Mouse (Mus musculus) granulocyte monocyte progenitor cell, adult 5-6 weeks (primary cell): ENCODE data around the gene Ubr4. TPM values are rescaled to one million over a fixed set of nuclear protein-coding genes. Genes with fewer than 3 reads are reported as not detected.

Source experiments
- ATAC-seq: replicated peaks from 2 replicates; pipeline ENCODE4 v1.8.0; 2016; ENCODE audit warnings: mild to moderate bottlenecking, moderate TSS enrichment, inconsistent platforms; ENCODE audit not compliant: poor library complexity, severe bottlenecking
- total RNA-seq, 2 experiments: library from RNA; stranded (forward) in 1 of 2; stranded (reverse) in 1 of 2; fragments of 200-712, 200-1000 nt in 1 of 2; fragments of >200 nt in 1 of 2; fragmentation: Nextera tagmentation in 1 of 2; gene quantifications; 2 replicates each; pipeline ENCODE4 v1.2.3; 2014 to 2017

The Ubr4 gene
- total RNA-seq, 2 experiments from 2014 or later, result 47.2 to 91.4 TPM

DNA sequence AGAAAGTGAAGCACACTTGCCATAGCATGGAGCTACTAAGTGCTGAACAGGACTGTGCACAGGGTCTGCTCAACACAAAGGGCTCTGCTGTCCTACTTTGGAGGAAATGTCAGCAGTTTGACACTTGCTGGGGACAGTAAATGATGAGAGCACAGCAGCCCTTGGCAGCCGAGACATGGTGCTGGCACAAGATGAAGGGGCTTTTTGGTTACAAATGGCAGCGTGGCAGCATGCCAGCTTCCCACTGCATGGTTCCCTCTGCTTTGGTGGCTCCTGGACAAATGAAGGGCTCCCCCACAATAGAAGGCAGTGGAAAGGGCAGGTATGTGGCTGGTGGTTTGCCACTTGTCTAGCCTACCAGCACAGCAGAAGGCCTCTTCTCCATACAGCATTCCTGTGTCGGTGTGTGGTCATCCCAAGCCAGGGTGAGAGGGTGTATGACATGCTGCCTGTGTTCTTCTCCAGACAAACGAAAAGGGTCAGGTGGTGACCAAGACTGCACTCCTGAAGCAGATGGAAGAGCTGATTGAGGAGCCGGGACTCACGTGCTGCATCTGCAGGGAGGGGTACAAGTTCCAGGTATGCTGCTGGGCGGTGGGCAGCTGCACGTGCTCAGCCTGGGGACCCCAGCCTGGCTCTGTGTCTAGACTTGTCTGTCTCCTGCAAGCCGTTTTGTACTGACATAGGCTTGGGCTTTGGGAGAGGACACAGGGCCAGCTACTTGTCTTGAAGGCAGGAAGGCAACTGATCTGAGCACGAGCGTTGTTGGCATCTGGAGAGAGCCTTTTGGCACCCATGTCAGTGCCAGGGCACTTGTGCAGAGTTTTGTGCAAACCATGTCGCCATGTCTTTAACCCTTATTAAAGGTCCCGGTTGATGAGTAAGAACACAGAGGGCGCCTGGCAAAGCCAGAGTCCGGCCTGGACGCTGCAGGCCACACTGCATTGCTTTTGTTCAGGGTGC is 124.5 kb downstream of the Ubr4 start:
- ATAC-seq, result no peak

DNA sequence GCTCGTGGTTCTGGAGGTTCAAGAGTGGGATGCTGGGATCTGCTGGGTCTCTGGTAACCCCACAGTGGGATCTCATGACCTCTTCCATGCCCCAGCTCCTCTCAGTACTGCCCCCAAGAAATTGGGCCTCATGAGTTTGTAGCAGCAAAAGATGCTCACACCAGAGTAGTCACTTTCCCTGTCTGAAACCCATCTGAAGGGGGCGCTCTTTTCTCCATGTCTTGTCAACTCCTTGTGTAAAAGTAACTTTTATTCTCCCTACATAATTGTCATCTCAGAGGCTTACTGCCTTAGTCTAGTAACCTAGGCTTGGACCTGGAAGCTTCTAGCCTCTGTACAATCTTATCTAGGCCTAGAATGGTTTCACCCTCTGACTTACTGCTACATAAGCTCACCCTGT is 125.6 kb downstream of the Ubr4 start:
- ATAC-seq, result no peak

DNA sequence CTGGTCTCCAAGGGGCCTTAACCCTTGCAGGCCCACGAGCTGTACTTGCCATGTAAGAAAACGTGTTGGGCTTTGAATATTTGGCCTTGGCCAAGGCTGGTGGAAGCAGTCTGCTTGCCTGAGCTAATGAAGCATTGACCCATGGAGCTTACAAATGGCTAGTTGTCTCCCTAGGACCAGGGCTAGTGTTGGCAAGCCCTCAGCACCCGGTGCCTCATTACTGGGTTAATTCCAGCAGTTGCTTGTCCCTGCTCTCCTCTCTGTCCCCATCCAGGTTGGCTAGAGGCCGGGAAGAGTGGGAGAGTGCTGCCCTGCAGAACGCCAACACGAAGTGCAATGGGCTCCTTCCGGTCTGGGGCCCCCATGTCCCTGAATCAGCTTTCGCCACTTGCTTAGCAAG is 126.8 kb downstream of the Ubr4 start:
- ATAC-seq, result no peak

DNA sequence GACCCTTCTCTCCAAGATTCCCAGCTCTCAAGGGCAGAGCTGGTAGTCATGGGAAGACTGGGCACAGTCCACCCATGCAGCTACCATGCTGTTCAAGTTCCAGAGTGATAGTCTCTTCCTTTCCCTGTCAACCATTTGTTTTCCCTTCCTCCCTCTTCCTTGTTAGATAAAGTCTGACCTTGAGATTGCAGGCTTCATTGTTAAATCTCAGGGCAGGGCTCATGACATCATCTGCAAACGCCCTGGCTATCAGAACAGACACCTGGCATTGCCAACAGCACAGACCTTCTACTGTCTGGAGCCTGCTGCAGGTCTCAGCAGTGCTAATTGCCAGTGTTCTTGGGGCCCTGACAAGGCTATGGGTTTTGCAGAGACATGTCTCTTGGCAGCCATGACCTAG is 129.0 kb downstream of the Ubr4 start:
- no peak for ATAC-seq

DNA sequence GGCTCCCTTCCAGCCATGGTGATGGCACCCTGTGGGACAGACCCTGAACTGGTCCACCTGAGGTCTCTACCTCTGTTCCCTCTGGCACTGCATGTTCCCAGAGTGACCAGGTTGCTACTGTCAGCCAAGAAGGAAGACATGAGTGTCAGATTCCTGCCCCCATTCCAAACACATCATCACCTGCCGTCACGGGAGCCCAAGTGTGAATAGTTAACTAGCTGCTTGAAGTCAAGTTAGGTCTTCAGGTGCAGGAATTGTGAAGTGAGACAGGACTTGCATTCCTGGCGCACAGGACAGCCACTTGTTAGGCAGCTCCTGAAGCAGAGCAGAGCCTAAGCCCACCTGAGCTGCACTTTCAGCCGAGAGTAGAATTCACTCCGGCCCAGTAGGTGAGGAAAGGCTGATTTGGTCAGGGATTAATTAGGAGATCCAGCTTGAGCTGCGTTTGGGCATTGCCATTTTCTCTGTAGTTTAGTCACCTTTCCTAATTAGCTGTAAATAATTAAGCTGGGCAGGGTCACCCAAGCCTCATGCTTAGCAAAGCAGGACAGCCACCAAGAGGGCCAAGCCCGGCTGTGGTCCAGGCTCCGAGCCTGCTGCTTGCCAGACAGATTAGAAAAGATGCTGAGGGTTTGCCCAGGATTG is 131.2 kb downstream of the Ubr4 start:
- ATAC-seq, result no peak

DNA sequence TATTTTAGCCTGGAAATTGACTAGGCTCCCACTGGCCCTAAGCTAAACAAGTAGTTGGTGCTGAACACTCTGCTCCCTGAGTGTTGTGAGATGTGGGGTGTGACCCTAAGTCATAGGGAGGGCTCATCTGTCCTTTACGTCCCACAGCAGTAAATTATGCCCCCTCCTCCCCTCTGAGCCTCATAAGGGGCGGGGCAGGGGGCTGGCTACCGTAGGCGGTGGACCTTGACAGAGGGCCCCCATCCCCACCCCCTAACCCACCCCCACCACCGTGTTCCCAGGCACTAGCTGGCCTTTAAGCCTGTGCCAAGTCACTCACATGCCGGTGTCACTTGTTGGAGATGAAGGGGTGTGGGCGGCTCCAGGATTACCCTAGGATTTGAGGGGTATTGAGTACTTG is 132.1 kb downstream of the Ubr4 start:
- ATAC-seq, result no peak

DNA sequence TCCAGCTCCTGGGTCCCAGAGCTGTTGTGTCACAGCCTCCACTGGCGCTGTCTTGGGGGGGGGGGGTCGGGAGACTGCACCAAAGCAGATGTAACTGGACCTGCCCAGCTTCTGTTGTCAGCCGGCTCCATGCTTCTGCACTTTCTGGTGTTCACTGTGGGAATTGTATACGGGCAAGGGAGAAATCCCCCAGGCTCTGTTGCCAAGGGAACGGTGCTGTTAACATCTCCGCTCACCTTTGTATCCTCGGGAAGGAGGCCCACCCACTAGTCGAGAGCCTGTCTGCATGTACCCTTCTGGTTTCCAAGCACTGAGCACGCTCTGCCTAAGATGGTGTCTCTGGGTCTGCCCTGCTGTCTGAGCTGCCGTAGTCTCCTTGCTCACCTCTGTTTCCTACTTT is 134.7 kb downstream of the Ubr4 start:
- no peak for ATAC-seq

DNA sequence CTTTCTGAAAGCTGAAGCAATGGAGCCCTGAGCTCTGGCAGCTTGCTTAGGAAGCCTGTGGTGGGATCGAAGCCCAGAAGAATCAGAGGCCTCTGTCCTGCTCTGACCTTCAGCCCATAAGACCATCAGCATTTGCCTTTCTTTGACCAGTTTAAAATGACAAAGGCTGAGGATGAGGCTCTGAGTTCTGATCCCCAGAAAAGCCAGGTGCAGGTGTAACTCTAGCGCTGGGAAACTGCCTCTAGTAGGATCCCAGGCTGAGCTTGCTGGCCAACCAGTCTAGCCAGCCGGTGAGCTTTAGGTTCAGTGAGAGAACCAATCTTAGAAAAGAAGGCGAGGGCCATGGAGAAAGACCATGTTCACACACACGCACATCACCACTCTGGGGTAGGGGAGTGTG is 135.9 kb downstream of the Ubr4 start:
- no peak for ATAC-seq

DNA sequence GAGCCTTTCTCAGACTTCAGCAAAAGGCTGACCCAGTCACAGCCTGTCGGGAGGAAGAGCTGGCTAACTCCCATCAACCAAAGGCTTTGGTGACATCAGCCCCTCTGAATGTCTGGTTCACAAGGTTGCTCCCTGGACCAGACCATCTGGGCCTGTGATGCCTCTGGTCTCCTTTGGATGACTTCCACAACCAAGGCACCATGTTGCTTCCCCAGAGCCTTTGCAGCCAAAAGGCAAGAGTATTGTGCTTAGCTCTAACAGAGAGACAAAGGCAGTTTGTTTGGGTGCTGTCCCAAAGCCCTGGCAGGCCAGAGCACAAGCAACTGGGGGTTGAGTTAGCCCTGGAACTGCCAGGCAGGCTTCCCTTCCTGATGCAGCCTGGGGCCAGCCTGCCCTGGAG is 137.5 kb downstream of the Ubr4 start:
- ATAC-seq, result no peak

DNA sequence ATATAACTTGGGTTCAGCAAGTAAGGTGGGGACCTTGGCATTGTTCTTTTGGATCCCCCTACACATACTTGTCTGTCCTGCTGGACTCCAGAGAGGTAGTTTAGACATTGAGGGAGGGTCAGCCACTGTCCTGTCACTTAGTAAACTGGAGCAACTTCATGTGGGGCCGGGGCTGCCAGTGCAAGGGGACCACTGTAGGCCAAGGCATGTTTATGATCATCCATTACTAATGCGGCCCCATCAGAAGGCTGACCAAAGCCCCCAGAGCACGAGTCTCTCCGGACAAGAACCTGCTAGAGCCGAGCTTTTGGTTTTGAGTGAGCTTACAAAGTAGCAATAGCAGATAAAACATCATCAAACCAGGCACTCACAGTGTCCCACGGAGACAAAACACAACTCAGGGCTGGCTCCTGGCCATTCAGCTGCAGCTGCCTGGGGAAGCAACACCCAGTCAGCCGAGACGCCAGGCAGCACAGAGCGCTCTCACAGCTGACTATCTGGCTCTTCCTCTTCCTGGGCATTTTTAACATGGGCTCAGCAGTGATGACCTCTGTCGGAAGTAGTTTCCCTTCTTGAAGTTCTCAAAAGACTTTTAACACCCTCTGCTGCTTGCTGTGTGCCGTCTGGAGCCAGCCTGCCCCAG is 138.1 kb downstream of the Ubr4 start:
- no peak for ATAC-seq

DNA sequence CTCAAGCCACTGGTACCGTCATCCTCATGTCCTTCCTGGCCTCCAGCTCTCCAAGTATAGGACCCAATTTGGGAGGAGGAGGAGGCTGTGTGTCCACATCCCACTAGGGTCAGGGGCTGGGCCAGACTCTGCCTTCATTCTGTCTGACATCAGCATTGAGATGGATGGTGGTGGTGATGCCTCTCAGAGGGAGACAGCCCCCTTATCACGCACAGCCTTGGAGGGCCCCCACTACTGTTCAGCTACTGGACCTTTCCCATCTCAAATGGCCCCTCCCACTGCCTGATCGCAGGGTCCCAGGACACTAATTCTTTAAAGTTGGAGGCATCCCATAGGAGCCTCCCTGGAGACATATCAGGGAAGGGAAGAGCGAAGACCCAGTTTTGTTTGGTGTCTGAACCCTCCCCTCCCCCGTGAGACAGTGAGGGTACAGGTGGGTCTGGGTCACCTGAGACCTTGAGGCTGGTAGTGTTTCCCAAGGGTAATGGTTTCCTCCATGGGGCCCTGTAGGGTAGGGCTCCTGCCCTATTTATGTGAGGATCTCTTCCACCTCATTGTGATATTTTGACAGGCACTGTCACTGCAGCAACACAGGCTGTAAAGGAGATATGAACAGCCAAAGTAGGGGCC is 139.2 kb downstream of the Ubr4 start:
- ATAC-seq, result no peak

DNA sequence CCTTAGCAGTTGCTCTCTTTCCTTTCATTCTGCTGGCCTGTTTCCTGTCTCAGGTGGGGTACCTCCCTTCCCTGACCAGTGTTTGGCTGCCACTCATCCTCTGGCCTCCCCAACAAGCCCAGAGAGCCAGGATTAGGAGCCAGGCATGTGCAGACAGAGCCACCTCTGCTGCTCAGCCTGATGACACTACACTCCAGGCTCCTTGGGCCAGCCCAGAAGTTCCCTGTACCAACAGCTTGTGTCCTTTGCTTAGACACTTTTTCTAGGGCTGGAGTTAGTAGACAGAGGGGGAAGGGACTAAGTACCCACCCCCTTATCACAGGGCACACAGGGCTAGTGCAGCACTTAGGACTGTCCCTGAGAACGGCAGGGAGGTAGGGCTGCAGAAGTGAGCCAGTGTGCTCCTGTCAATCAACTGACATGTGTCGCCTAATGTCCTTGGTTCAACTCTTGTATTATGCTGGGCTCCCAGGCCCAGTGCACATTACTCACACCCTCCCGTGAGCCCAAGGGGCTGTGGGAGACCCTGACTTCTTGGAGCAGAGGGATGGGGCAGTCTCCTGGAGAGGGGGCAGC is 139.9 kb downstream of the Ubr4 start:
- ATAC-seq, result no peak

DNA sequence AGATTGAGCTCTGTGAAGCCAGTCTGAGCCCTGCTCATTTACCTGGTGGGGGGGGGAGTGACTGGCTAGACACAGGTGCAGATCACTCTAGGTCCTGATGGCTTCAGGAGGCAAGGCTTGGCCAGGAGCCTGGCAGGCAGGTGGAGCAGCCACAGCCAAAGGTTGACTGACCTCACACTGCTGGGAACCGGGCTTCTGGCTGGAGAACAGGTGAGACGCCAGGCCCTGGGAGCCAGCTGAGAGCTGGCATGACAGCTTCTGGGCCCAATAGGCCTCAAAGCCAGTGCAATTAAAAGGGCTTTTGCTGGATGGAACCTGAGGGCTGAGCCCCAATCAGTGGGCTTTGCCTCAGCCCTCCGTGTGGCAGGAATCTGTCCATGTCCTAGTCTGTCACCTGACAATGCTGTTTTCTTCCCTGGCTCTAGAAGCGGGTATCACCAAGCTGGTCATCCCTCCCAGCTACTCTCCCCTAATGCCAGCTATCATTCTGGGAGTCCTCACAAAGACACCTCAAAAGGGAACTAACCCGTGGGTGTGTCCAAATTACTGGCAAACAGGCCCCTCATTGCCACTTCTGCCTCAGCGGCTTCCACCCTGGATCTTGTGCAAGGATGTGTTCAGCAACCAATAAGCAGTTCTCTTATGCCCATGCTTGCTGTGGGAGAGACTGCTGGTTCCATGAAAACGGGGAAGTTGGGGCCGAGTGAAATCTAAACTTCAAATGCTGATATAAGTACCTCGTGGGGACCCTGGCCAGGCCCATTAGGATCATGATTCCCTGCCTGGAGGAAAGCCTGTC is 141.0 kb downstream of the Ubr4 start:
- ATAC-seq, result peak; percentile 94

DNA sequence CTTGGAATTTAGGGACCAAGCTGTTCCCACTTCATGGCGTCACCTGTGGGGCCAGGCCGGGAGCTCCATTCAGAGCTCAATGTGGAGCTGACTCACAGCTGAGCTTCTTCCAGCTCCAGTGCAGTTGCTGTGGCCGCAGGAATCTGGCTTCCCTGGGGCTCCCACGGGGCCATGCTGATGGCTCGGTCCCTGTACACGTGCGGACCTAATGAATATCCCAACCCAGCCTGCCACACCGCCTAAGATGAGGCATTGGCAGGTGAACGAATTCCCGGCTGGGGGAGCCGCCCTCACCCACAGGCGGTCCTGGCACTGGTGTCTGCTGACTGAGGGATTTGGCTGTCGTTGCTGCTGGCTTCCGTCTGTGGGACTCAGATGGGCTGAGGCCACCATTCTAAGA is 148.4 kb downstream of the Ubr4 start:
- ATAC-seq, result no peak

DNA sequence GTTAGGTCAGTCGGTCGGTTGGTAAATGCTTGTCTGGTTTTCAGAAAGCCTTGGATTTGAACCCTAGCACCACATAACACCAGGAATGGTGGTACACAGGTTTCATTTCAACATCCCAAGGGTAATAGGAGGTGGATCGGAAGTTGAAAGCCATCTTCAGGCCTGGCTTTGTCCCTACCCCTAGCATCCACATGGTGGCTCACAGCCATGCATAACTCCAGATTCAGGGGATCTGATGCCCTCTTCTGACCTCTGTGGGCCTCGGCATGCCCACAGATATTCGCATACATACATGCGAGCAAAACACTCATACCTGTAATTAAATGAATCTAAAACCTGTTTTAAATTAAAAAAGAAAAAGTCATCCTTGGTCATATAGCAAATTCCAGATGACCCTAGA is 149.3 kb downstream of the Ubr4 start:
- ATAC-seq, result no peak

DNA sequence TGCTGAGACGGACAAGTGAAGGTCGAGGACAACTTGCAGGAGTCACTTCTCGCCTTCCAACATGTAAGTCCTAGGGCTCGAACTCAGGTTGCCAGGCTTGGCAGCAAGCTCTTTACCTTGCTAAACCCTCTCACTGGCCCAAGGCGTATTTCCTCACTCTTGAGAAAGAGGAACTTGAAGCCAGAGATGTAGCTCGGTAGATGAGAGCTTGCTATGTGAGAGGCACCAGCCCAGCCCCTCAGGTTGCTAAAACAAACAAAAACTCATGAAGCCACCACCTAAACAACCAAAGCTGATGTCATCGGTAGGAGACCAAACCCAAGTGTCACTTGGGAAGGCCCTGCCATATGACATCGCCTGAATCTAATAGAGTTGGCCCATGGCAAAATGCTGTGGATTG is 151.5 kb downstream of the Ubr4 start:
- ATAC-seq, result peak; percentile 49

DNA sequence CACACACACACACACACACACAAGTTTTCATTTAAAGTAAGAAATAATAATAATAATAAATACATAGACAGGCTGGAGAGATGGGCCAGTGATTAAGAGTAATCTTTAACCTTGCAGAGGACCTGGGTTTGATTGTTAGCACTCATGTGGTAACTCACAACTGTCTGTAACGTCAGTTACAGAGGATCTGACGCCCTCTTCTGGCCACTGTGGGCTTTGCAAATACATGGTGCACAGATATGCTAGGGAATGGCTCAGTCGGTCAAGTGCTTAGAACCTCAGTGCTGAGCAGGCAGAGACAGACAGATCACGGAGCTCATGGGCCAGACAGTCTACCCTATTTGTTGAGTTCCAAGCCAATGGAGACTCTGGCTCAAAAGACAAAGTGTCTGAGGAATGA is 153.3 kb downstream of the Ubr4 start:
- no peak for ATAC-seq

DNA sequence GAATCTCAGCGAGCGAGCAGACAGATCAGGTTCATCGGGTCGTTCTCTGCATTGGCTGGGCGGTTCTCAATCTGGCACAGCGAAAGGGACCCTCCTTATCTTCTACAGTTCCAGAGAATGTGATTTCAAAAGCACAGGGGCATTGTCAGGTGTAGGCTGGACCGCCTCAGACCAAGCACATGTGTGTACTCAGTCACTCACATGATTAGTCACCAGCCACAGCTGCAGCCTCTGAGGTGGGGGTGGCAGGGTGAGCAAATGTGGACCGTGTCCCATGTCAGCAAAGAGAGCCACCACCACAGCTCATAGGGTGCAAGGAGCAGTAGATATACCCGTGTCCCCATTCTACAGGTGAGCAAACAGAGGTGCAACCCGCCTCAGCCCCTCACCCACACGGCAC is 154.3 kb downstream of the Ubr4 start:
- ATAC-seq, result no peak

DNA sequence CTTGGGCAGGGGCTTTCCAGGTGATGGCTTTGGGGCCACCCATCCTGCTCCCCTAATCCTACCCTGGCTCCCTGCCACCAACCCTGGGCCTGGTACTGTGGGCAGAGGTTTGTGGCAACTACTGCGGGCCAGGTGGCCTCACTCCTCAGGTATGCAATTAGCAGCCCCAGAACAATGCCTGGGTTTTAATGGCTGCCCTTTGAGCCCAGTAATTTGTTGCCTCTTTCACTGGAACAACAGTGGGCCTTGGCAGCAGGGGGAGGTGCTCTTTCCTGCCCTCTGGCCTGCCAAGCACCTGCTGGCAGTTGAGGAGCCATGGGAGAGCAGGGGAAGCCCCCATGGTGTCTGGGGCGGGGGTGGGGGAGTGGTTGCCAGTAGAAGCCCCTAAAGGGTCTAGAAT is 156.7 kb downstream of the Ubr4 start:
- ATAC-seq, result no peak

DNA sequence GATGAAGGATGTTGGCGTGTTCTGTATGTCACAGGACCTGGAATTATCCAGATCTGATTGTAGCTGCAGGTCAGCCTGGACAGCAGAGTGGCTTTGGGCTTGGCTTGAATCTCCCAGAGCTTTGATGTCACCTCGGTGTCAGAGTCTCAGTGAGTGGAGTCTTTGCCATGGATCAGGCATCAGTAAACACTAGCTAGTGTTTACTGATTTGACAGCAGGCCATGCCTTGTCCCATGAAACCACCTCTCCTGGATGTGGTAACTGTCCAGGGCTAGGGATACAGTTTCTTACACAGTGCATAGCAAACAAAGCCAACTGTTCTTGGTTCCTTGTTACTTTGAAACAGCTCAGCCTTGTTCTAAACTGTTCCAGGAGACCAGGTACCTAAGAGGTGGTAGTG is 159.1 kb downstream of the Ubr4 start:
- no peak for ATAC-seq
